Mouse (Mus musculus): ENCODE measurements at regions not wholly inside any gene's neighbourhood (a gene's known extent, or its start where the extent isn't known, plus 50 kb on each side); places are given as distances from the start of the nearest gene placed in this dataset.

DNA sequence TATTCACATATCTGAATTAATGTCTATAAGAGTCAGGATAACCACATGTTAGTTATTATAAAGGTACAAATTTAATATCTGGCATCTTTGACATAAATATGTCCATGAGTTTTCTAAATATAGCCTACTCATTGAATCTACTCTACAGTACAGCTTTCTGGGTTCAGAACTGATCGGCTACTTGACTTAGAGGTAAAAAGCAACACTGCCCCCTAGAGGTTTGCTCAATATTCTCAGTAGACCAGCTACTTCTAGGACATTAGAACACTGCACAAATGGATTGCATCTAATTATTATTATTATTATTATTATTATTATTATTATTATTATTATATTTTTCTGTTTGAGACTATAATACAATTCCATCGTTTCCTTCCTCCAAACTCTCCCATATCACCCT lies 418.8 kb upstream of the Tpm3-rs7 start:
- DNase-seq (ENCODE audit: low read depth) = peak; percentile 4

DNA sequence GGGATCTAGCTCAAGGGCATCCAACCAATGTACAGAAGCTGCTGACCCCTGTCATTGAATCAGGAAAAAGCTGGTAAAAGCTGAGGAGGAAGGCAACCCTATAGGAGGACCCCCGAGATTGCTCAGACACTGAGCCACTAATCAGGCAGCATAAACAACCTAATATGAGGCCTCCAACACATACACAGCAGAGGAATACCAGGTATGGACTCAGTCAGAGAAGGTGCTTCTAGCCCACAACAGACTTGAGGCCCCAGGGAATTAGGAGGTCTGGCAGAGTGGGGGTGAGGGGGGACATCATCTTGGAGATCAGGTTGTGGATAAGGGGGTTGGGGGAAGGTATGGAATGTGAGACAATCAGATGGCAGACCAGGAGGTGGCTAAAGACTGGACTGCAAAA lies 413.2 kb upstream of the Tpm3-rs7 start:
- DNase-seq (ENCODE audit: low read depth) = no peak

DNA sequence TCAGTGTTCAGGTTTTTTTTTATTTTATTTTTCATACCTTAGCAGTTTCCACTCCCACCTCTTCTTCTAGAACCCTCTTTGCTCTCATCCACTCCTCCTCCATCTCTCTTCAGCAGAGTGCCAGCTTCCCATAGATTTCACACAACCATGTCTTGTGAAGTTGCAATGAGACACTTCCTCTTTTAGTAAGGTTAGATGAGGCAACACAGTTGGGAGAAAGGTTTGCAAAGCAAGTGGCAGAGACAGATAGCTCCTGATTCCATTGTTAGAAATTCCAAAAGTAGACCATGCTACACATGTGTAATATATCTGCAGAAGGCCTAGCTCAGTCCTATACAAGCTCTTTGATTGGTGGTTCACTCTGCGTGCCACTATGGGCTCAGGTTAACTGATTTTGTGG lies 397.3 kb upstream of the Tpm3-rs7 start:
- no peak for DNase-seq (ENCODE audit: low read depth)
